Mouse (Mus musculus): ENCODE results near the gene Aven.

- TF ChIP-seq GATA1 (IDR thresholded peaks at IDR 0.05; ENCODE audit: low read length) = no peak
- no peak for TF ChIP-seq TAL1 (IDR thresholded peaks at IDR 0.05; ENCODE audit: low read length)
Observed at GRCm38 (mm10) chr2:112565060-112565459, 72.3 kb downstream of the Aven start.
